Mouse (Mus musculus) neural tube, embryonic 11.5 days (tissue): ENCODE measurements around the gene Gm20388. TPM values are rescaled to one million over a fixed set of nuclear protein-coding genes. Genes with fewer than 3 reads are reported as not detected.

ENCODE experiments used
- ATAC-seq: fragments of 200-750 bp; cut with Nextera tagmentation; 2 replicates; pipeline ENCODE4 v1.8.0; 2017; ENCODE audit warnings: moderate number of reproducible peaks, mild to moderate bottlenecking, moderate TSS enrichment, moderate library complexity; ENCODE audit not compliant: insufficient read depth, low FRiP score, low TSS enrichment
- DNase-seq: peaks from one replicate; pipeline ENCODE4 v3.0.0-alpha.2; 2015; ENCODE audit warnings: low spot score
- H3K27ac ChIP-seq: fragments of 300-500 bp; sonication (generic); 2 replicates; pipeline ENCODE4 v1.5.1; 2014; ENCODE audit warnings: low read depth, mild to moderate bottlenecking, low read length
- H3K27me3 ChIP-seq: fragments of 300-500 bp; sonication (generic); 2 replicates; pipeline ENCODE4 v1.6.1; 2014; ENCODE audit warnings: mild to moderate bottlenecking, low read length, mixed read lengths; ENCODE audit not compliant: control insufficient read depth, insufficient read depth
- H3K36me3 ChIP-seq: fragments of 300-500 bp; sonication (generic); 2 replicates; pipeline ENCODE4 v1.6.1; 2014; ENCODE audit warnings: mild to moderate bottlenecking, low read length, moderate library complexity, mixed read lengths; ENCODE audit not compliant: control insufficient read depth, insufficient read depth
- H3K4me1 ChIP-seq: fragments of 300-500 bp; sonication (generic); 2 replicates; pipeline ENCODE4 v1.6.1; 2014; ENCODE audit warnings: low read length, mixed read lengths; ENCODE audit not compliant: control insufficient read depth, insufficient read depth
- H3K4me2 ChIP-seq: fragments of 300-500 bp; sonication (generic); 2 replicates; pipeline ENCODE4 v1.6.1; 2014; ENCODE audit warnings: low read depth, mild to moderate bottlenecking, moderate library complexity
- H3K4me3 ChIP-seq: fragments of 300-500 bp; sonication (generic); 2 replicates; pipeline ENCODE4 v1.5.1; 2014; ENCODE audit warnings: low read depth, low read length
- H3K9ac ChIP-seq: fragments of 300-500 bp; sonication (generic); 2 replicates; pipeline ENCODE4 v1.6.1; 2014; ENCODE audit warnings: mild to moderate bottlenecking, low read length
- H3K9me3 ChIP-seq: fragments of 300-500 bp; sonication (generic); 2 replicates; pipeline ENCODE4 v1.6.1; 2016; ENCODE audit warnings: low read length; ENCODE audit not compliant: control insufficient read depth
- WGBS: fragments of 180-500 bp; shearing (Covaris S2); extraction: QIAGEN DNeasy Blood & Tissue Kit; methylation state at CpG from one replicate; pipeline ENCODE4 v1.1.7; 2014; 5-methylcytosine and 5-hydroxymethylcytosine counted together
- polyA plus RNA-seq: library from polyadenylated mRNA; unstranded; fragments of >200 nt; fragmentation: Nextera tagmentation; extraction: Ambion mirVana; gene quantifications from 2 replicates; pipeline ENCODE4 v1.2.1, GENCODE M21; 2014

The Gm20388 gene
- polyA plus RNA-seq, 1 experiment from 2014 or later = not detected

- H3K4me3 ChIP-seq = peak overlapping the region; percentile 62
These were observed 625.0 kb downstream of the Gm20388 start for GRCm38 (mm10) chr8:120535452-120536305.

GRCm38 (mm10) chr8:120536306-120537206 is 625.9 kb downstream of the Gm20388 start:
- H3K9me3 ChIP-seq = no peaks in the 10 kb centered on the region
- no peaks in the 10 kb centered on the region for H3K27me3 ChIP-seq
- H3K4me3 ChIP-seq = peak overlapping the region; percentile 62
- ATAC-seq (peak; percentile 1; the same call in 1 of the 2 replicates), DNase-seq (no peak)
- WGBS = under 1% methylated on average over 58 of the region's 61 CpGs
- peaks cover 76% of the 10 kb centered on the region for H3K4me1 ChIP-seq
- no peaks in the 10 kb centered on the region for H3K36me3 ChIP-seq
- H3K27ac ChIP-seq = peak overlapping the region; percentile 98
- H3K9ac ChIP-seq = peak overlapping the region; percentile 87
- H3K4me2 ChIP-seq = peak overlapping the region; percentile 97

More at GRCm38 (mm10) chr8:120535452-120536305, 625.0 kb downstream of the Gm20388 start:
- no peaks in the 10 kb centered on the region; the same call in 1 of the 2 replicates for H3K36me3 ChIP-seq
- no peaks in the 10 kb centered on the region for H3K9me3 ChIP-seq
- WGBS = under 1% methylated on average over 60 of the region's 79 CpGs
- peak overlapping the region; percentile 98 for H3K27ac ChIP-seq
- peak overlapping the region; percentile 87 for H3K9ac ChIP-seq
- DNase-seq (peak; percentile 78), ATAC-seq (no peak)
- no peaks in the 10 kb centered on the region for H3K27me3 ChIP-seq
- peaks cover 82% of the 10 kb centered on the region for H3K4me1 ChIP-seq
- peak overlapping the region; percentile 97 for H3K4me2 ChIP-seq

GRCm38 (mm10) chr8:120537207-120537817 is 626.7 kb downstream of the Gm20388 start:
- Histone ChIP-seq H3K27me3 (no peaks in the 10 kb centered on the region), H3K4me1 (peaks cover 71% of the 10 kb centered on the region), H3K27ac (peak overlapping the region; percentile 98), H3K9me3 (no peaks in the 10 kb centered on the region), H3K36me3 (no peaks in the 10 kb centered on the region), H3K9ac (peak overlapping the region; percentile 87), H3K4me2 (peak overlapping the region; percentile 97), H3K4me3 (peak overlapping the region; percentile 62)
- ATAC-seq (peak; percentile 3; the same call in 1 of the 2 replicates), DNase-seq (peak; percentile 87)
- WGBS = under 1% methylated on average over 56 of the region's 79 CpGs

- Histone ChIP-seq H3K4me3 (peak overlapping the region; percentile 62), H3K27me3 (no peaks in the 10 kb centered on the region), H3K4me2 (peak overlapping the region; percentile 97), H3K27ac (peak overlapping the region; percentile 98), H3K9ac (peak overlapping the region; percentile 87), H3K9me3 (no peaks in the 10 kb centered on the region), H3K36me3 (no peaks in the 10 kb centered on the region), H3K4me1 (peaks cover 72% of the 10 kb centered on the region)
- DNase-seq (peak; percentile 82), ATAC-seq (peak; percentile 10)
- 0% methylated on average over 28 of the region's 46 CpGs for WGBS
These were observed 627.3 kb downstream of the Gm20388 start for GRCm38 (mm10) chr8:120537818-120538396.

- peak overlapping the region; percentile 97 for H3K4me2 ChIP-seq
- peaks cover 72% of the 10 kb centered on the region for H3K4me1 ChIP-seq
- WGBS = 1% methylated on average over 37 of the region's 37 CpGs
- DNase-seq (peak; percentile 80), ATAC-seq (peak; percentile 10; the same call in 1 of the 2 replicates)
- H3K27ac ChIP-seq = peak overlapping the region; percentile 98
- H3K4me3 ChIP-seq = peak overlapping the region; percentile 62
- H3K9ac ChIP-seq = peak overlapping the region; percentile 87
- no peaks in the 10 kb centered on the region for H3K27me3 ChIP-seq
- no peaks in the 10 kb centered on the region for H3K36me3 ChIP-seq
- no peaks in the 10 kb centered on the region for H3K9me3 ChIP-seq
These were observed 628.0 kb downstream of the Gm20388 start for GRCm38 (mm10) chr8:120538397-120539240.

- 31% methylated on average over 6 of the region's 6 CpGs for WGBS
- H3K9ac ChIP-seq = peak overlapping the region; percentile 87
- no peaks in the 10 kb centered on the region for H3K9me3 ChIP-seq
- no peaks in the 10 kb centered on the region for H3K27me3 ChIP-seq
- no peaks in the 10 kb centered on the region for H3K36me3 ChIP-seq
- ATAC-seq (no peak), DNase-seq (no peak)
- H3K4me1 ChIP-seq = peaks cover 67% of the 10 kb centered on the region
- H3K4me3 ChIP-seq = peak overlapping the region; percentile 62
- peak overlapping the region; percentile 97 for H3K4me2 ChIP-seq
- peak overlapping the region; percentile 98 for H3K27ac ChIP-seq
These were observed 628.7 kb downstream of the Gm20388 start for GRCm38 (mm10) chr8:120539381-120539774.

- DNase-seq (no peak), ATAC-seq (no peak)
- peak overlapping the region; percentile 62 for H3K4me3 ChIP-seq
- no peaks in the 10 kb centered on the region for H3K27me3 ChIP-seq
- peak overlapping the region; percentile 97 for H3K4me2 ChIP-seq
- 28% methylated on average over 23 of the region's 23 CpGs for WGBS
- no peaks in the 10 kb centered on the region for H3K9me3 ChIP-seq
- peak overlapping the region; percentile 39; the same call in 1 of the 2 replicates for H3K9ac ChIP-seq
- peak overlapping the region; percentile 98 for H3K27ac ChIP-seq
- H3K36me3 ChIP-seq = no peaks in the 10 kb centered on the region
- peaks cover 61% of the 10 kb centered on the region for H3K4me1 ChIP-seq
These were observed 629.4 kb downstream of the Gm20388 start for GRCm38 (mm10) chr8:120539775-120540625.
